Mouse (Mus musculus) embryonic facial prominence, embryonic 10.5 days (tissue): ENCODE measurements around the gene Snx11. TPM values are rescaled to one million over a fixed set of nuclear protein-coding genes. Genes with fewer than 3 reads are reported as not detected.

ENCODE experiments used
- DNase-seq: peaks from one replicate; pipeline ENCODE4 v3.0.0-alpha.2; 2017; ENCODE audit warnings: low spot score
- H3K27ac ChIP-seq: fragments of 300-500 bp; sonication (generic); replicated peaks from 2 replicates; pipeline ENCODE4 v1.5.1; 2016; ENCODE audit warnings: mild to moderate bottlenecking
- H3K27me3 ChIP-seq: fragments of 300-500 bp; sonication (generic); replicated peaks from 2 replicates; pipeline ENCODE4 v1.6.1; 2016; ENCODE audit warnings: low read depth, mild to moderate bottlenecking; ENCODE audit not compliant: poor library complexity, severe bottlenecking
- H3K36me3 ChIP-seq: fragments of 300-500 bp; sonication (generic); replicated peaks from 2 replicates; pipeline ENCODE4 v1.6.1; 2016; ENCODE audit warnings: mild to moderate bottlenecking, moderate library complexity
- H3K4me1 ChIP-seq: fragments of 300-500 bp; sonication (generic); 2 replicates; pipeline ENCODE4 v1.6.1; 2016
- H3K4me3 ChIP-seq: fragments of 300-500 bp; sonication (generic); 2 replicates; pipeline ENCODE4 v1.5.1; 2016; ENCODE audit warnings: mild to moderate bottlenecking, moderate library complexity
- H3K9me3 ChIP-seq: fragments of 300-500 bp; sonication (generic); 2 replicates; pipeline ENCODE4 v1.6.1; 2016; ENCODE audit warnings: mild to moderate bottlenecking
- WGBS: fragments of 180-500 bp; shearing (Covaris S2); methylation state at CpG from one replicate; pipeline ENCODE4 v1.1.7; 2016; 5-methylcytosine and 5-hydroxymethylcytosine counted together
- polyA plus RNA-seq: library from polyadenylated mRNA; unstranded; fragments of >200 nt; fragmentation: Nextera tagmentation; extraction: Ambion mirVana; gene quantifications from 2 replicates; pipeline ENCODE4 v1.2.1, GENCODE M21; 2016

The Snx11 gene
- polyA plus RNA-seq, 1 experiment from 2014 or later: 25.5 TPM

DNA sequence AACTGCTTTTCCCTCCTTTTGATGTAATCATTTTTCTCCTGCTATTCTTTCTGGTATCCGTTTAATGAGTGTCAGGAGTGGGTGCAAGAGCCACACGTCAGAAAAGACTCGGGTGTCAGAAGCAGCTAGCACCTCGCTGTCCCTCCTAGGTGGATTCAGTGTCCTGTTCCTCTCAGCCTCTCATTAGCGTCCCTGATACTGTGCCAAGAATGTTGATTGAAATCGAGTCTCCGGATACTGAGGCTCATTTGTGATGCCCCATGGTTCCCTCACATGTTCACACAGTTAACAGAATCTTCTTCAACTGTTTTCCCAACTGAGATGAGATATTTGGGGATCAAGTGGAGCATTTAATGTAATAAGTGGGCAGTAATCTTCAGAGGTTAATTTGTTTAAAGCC is 58.8 kb downstream of the Snx11 start:
- Histone ChIP-seq H3K36me3 (no peaks in the 10 kb centered on the region), H3K27me3 (0 out of 2 replicates have a peak, but pooled peaks cover 1% of the 10 kb centered on the region), H3K27ac (no peak overlapping the region), H3K4me1 (no peaks in the 10 kb centered on the region), H3K9me3 (no peaks in the 10 kb centered on the region), H3K4me3 (no peak overlapping the region)
- DNase-seq: no peak
- 68% methylated on average over 7 of the region's 7 CpGs for WGBS

Other genes with a start within 250 kb of the Snx11 start
- 201 and 213 TPM in 2 replicates for gene Cbx1, start 11.6 kb upstream of the Snx11 start, polyA plus RNA-seq
- 65.4 and 69.9 TPM in 2 replicates for gene Nfe2l1, start 52.4 kb upstream of the Snx11 start, polyA plus RNA-seq
- 36.2 and 37.4 TPM in 2 replicates for gene Copz2, start 72.3 kb upstream of the Snx11 start, polyA plus RNA-seq
- 90.1 and 99.9 TPM in 2 replicates for gene Cdk5rap3, start 138.9 kb upstream of the Snx11 start, polyA plus RNA-seq
- gene Prr15l, start 150.5 kb upstream of the Snx11 start, polyA plus RNA-seq: 1.1 and 2.3 TPM in 2 replicates
- gene Pnpo, start 166.4 kb upstream of the Snx11 start, polyA plus RNA-seq: 32.0 and 34.5 TPM in 2 replicates
- 27.9 and 30.3 TPM in 2 replicates for gene Sp2, start 205.4 kb upstream of the Snx11 start, polyA plus RNA-seq
- 4.4 and 7.4 TPM in 2 replicates for gene Sp6, start 235.8 kb upstream of the Snx11 start, polyA plus RNA-seq